Mouse (Mus musculus): ENCODE measurements around the gene C2cd2. TPM values are rescaled to one million over a fixed set of nuclear protein-coding genes. Genes with fewer than 3 reads are reported as not detected.

Gene C2cd2
- total RNA-seq, 2 experiments from 2014 or later: 23.4 to 26.6 TPM

DNA sequence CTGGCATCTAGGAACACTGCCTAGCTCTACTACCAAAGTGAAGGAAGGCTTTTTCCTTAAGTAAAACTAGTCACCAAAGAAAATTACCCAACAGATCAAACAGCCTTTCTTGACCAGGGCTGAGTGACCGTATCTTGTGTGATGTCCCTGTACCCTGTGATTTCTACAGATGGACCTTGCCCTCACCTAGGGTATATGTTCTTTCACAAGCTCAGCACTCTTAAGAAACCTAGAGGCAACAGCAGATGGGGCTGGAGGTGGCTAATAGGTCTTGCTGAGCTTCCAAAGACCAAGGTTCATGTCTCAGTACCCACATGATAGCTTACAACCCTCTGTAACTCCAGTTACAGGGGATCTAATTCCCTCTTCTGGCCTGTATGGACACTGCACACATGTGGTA, 134.2 kb downstream of the C2cd2 start:
- intact Hi-C loops (cut with DNase I): no loop called here
- DNase-seq: no peak

DNA sequence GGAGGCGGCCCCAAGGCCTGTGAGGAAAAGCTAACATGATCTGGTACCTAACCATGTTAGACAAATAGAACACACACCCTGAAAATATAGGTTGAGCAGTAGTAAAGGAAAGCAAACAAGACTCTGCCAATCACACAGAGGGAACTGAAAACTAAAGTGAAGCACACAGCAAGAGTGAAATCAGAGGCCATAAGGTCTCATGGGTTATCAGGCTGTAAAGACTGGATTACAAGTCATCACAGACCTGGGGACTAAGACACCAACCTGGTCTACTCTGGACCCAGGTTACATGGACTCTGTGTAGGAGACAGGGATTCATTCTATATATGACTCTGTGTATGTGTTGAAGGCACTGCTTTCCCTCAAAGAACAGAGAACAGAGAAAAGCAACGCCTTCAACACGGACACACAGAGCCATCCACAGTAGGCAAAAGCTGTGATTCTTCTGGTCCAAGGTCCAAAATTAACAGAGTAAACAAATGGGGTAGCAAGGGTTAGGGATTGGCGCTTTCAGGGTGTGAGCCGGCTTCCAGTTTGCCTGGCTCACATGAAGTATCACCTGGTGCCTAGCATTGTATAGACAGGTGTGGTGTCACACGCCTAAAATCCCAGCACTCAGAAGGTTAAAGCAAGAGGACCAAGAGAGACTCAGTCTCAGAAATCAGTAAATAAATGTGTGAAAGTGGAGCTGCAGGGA, 138.9 kb downstream of the C2cd2 start:
- intact Hi-C loops (cut with DNase I): no loop called here
- no peak for DNase-seq

DNA sequence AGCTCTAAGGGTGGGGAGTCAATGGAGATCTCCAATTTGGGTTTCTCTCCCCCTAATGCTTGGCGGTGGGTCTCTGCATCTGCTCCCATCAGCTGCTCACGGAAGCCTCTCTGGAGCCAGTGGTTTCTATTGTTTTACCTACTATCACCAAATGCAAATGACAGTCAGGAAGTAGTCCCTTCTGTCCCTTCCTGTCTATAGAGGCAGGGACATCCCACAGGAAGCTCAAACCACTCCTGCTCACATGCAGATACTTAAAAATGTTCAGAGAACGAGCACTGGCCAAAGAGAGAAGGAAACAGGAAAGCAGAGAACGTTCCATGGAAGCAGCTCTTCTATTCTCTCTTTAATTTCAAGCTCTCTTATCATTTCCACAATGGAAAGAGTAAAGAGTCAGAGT, 142.9 kb downstream of the C2cd2 start:
- intact Hi-C loops (cut with DNase I): no loop called here
- peak in 1 of 2 experiments; percentile 7 for DNase-seq

DNA sequence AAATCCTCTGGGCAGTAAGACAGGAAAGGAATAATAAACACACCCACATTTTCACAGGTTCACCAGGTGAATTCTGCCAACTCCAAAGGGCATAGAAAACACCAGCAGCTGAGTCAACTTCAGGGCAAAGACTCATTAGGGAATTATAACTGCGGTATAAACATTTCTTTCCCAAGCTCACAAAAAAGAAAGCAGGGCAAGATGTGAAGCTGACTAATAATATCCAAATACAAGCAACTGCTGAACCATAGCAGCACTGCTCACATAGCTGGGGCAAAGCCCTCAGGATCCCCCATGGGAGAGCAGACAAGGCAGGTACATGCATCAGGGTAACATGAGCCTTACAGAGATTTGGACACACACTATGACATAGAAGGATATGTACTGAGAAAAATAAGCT, 145.0 kb downstream of the C2cd2 start:
- DNase-seq: no peak

DNA sequence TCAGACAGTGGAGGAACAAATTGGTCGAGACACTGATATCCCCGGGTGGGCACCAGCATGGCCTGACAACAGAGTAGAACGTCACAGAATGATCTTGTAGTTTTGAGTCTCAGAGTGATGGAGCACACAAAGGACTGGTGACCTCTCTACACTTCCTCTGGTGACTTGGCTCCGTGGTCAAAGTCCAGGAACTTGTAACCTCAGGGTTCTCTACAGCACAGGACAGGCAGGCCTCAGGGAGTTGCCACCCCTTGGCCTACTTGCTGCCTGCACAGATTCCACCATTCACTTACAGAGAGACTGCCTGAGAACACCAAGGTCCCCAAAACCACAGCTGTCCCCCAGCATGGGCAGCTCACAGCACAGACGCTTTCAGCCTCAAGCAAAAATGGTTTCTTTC, 147.1 kb downstream of the C2cd2 start:
- no peak for DNase-seq
- intact Hi-C loops (cut with DNase I): no loop called here

More for the DNA sequence above, 145.0 kb downstream of the C2cd2 start:
- intact Hi-C loops (cut with DNase I): no loop called here

DNA sequence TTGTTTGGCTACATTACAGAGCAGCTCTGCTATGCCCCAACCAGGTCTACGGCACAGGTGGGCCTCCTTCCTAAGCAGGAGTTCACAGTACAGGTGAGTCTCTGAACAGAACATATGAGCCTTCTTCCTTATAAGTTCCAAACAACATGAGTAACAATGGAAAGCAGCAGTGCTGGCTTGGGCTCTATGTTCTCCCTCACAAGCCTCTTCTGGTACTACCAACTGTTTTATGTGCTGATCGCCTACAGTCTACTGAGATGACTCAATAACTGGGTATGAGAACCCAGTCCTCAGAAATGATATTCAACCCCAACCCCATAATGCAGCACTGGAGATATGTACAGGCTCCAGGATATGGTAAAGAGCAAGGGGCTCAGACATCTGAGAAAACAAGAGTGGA, 148.3 kb downstream of the C2cd2 start:
- intact Hi-C loops (cut with DNase I): no loop called here

DNA sequence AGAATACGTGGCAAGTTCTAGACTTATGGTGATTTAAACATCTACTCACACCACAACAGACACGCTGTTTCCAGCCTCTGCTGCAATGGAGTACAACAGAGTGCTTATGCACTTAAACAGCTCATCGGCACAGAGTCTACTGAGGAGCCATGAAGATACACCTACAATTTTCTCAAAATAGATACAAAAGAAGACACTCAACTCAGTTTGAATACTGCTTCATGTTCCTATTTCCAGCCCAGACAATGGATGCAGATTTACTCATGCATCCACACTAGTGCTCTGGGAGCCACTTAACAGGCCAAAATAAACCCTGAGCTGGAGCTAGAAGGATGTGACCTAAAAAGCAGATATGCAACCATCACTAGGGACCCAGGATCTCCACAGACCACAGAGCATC, 153.5 kb downstream of the C2cd2 start:
- DNase-seq: no peak
- intact Hi-C loops (cut with DNase I): loop anchor here (5.0 kb wide), 1 partner anchor 43 kb away; the partner anchor contains the start of gene Prdm15

More for the DNA sequence above, 148.3 kb downstream of the C2cd2 start:
- DNase-seq: no peak

DNA sequence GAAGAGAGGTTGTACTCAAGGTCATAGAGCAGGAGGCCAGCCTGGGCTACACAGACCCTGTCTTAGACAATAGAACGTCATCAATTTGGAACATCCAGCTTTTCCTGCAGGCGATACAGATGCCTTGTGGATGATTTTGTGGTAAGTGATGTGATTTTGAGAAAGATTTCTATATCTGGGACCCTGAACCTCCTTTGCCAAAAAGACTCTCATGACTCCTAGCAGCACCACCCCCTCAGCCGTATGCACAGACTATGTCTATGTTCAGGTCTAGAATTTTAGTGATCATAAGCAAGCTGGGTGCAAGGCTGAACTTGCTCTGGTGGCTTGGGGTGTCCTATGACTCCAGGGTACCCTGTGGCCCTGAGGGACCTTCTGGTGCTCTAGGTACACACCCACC, 156.8 kb downstream of the C2cd2 start:
- no peak for DNase-seq
- intact Hi-C loops (cut with DNase I): loop anchor here (1.0 to 5.0 kb wide), 2 partner anchors 47 to 74 kb away; partner anchors contain the start of gene Prdm15

Small RNA genes lying within 50 kb of the gene (microRNA-seq; reads per million reads assigned to microRNA genes)
- gene Mir6964: 0 to 0.70 reads per million in 2 experiments

Other genes with a start within 250 kb of the C2cd2 start
- gene Ripk4, start 198.8 kb downstream of the C2cd2 start, total RNA-seq (2021): under 1 TPM; 0.24 to 0.40 TPM
- 1 to 10 TPM; 6.7 to 6.8 TPM for gene Prdm15, start 110.7 kb downstream of the C2cd2 start, total RNA-seq (2021)
- gene Zbtb21, start within 50 bp of the C2cd2 start, total RNA-seq (2021): 10 to 100 TPM; 12.2 to 12.4 TPM
- gene B230307C23Rik, start 34.7 kb upstream of the C2cd2 start, total RNA-seq (2021): 1 to 10 TPM; 7.9 to 9.0 TPM
- 1 to 10 TPM; 2.9 to 3.8 TPM for gene A630089N07Rik, start 119.9 kb upstream of the C2cd2 start, total RNA-seq (2021)